Mouse (Mus musculus) granulocyte monocyte progenitor cell, adult 5-6 weeks (primary cell): Measurements from ENCODE around the gene Mybpc2. TPM values are rescaled to one million over a fixed set of nuclear protein-coding genes. Genes with fewer than 3 reads are reported as not detected.
A peak's percentile ranks its signal among the peaks of the same experiment; 100 is the strongest.

ENCODE experiments used
- ATAC-seq: replicated peaks from 2 replicates; pipeline ENCODE4 v1.8.0; 2016; ENCODE audit warnings: mild to moderate bottlenecking, moderate TSS enrichment, inconsistent platforms; ENCODE audit not compliant: poor library complexity, severe bottlenecking
- total RNA-seq, 2 experiments: library from RNA; stranded (forward) in 1 of 2; stranded (reverse) in 1 of 2; fragments of 200-712, 200-1000 nt in 1 of 2; fragments of >200 nt in 1 of 2; fragmentation: Nextera tagmentation in 1 of 2; gene quantifications; 2 replicates each; pipeline ENCODE4 v1.2.3; 2014 to 2017

The Mybpc2 gene
- total RNA-seq, 2 experiments from 2014 or later, result not detected

DNA sequence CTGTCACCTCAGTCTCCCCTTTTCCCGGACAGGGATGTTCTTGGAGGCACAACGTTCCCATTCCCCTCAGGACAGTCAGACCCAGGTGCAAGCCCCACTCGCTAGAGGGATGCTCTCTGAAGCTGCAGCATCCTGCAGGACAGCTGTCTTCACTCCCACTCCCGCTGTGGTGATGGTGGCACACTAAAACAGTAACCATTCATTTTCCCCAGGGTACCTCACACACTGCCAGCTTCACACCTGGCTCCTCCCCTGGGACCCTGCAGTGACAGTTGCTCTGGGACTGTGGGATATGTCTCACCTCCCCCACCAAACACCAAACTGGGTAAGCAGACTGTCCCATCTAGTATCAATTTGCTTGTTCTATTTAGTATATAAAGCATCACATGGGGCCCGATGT is 23.3 kb upstream of the Mybpc2 start:
- ATAC-seq, result no peak

DNA sequence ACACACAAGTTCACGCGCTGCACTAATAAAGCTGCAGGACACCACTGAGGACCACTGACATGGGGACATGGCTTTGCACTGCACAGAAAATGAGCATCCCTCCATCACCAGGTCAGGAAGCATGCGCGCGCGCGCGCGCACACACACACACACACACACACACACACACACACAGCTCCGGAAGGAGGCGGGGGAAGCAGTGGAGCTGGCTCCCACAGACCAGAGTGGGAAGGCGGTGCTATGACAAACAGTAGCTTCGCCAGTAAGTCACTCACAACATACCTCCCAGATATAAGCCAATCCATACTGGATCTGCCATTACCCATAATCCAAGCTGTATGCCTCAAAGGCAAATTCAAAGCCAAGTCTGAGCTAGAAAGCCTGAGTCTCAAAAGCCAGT is 22.6 kb upstream of the Mybpc2 start:
- ATAC-seq, result no peak; the same call in 1 of the 2 replicates

DNA sequence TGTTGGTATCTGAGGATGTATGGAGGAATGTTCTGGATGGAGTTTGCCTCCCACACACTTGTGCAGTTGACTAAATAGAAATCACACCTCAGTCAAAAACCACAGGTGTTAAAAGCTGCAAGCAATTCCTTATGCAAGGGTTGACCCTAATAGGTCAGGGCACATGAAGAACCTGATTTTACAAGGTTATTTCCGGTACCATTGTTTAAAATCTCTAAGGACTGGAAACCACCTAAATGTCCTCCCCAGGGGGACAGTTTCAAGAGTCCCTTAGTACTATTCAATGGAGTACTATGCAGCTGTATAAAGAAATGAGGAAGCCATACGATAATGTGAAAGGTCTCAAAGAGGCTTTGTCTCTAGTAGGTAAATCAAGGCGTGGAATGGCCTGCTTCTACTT is 21.8 kb upstream of the Mybpc2 start:
- no peak for ATAC-seq

DNA sequence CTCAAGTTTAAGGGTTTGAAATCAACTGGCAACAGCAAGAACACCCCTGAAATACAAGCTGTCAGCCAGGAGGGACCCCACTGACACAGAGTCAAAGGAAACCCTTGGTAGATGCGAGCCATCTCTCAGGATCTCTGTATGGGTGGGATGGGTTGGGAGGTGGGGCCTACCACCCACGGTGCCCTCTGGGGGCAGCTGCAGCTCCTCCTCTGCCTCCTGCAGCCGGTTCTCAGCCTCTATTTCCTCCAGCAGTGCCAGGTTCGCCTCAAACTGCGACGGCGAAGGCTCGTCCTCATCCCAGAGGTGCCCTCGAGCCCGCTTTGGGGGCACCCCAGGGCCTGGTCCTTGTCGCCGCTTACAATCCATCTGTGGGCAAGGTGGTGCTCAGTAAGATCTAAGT is 18.6 kb upstream of the Mybpc2 start:
- ATAC-seq, result no peak

GRCm38 (mm10) chr7:44542555-44542954 is 18.1 kb upstream of the Mybpc2 start:
- no peak for ATAC-seq

GRCm38 (mm10) chr7:44538756-44539624 is 14.5 kb upstream of the Mybpc2 start:
- no peak for ATAC-seq

DNA sequence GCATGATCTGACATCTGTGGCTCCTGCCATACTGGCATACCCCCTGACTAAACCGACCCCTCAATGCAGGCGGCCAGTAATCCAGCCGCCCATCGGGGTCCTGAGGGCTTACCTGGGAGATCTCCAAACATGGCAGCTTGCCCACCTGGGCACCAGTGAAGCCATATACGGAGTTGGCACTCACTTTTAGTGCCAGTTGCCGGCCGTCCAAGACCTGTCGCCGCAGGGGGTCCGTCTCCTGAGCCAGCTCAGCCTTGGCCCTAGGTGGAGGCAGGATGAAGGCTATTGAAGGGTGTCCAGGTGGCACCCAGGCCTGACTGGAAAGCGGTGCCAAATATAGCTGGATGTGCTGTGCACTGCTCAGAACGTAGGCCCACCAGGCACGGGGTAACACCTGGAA is 13.0 kb upstream of the Mybpc2 start:
- no peak for ATAC-seq

DNA sequence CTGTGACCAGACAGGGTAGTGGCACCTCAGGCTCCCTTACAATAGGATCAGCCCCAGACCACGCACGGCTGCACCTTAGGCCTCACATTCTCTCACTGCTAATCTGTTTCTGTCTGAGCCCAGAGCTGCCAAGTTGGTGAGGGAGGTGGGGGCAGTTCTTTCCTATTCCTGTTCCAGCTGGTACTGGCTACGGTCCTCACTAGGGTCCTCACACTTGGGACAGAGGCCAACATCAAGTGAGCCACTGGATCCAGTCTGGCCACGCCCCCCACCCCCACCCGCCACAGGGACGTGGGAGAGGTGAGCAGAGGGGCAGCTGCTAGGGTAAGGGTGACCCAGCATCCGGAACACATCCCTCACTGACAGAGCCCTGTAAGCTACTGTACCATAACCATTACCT is 12.6 kb upstream of the Mybpc2 start:
- no peak for ATAC-seq

DNA sequence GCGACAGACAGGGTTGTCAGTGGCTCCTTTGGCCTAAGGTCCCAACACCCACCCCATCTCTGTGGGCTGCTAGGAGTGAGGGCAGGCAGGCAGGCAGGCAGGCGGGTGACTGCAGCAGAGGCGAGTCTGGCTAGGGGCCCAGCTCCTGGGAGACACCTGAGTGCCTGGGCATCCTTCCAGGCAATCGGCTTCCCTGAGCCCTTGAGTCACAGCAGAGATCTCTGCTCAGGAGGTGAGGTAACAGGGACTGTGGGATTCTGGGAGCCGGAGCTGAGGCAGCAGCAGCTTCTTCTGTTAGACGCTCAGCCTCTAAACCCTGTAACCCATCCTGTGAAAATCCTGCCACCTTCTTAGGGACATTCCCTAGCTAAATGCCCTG is 12.1 kb upstream of the Mybpc2 start:
- no peak for ATAC-seq

GRCm38 (mm10) chr7:44535657-44536589 is 11.5 kb upstream of the Mybpc2 start:
- no peak for ATAC-seq

DNA sequence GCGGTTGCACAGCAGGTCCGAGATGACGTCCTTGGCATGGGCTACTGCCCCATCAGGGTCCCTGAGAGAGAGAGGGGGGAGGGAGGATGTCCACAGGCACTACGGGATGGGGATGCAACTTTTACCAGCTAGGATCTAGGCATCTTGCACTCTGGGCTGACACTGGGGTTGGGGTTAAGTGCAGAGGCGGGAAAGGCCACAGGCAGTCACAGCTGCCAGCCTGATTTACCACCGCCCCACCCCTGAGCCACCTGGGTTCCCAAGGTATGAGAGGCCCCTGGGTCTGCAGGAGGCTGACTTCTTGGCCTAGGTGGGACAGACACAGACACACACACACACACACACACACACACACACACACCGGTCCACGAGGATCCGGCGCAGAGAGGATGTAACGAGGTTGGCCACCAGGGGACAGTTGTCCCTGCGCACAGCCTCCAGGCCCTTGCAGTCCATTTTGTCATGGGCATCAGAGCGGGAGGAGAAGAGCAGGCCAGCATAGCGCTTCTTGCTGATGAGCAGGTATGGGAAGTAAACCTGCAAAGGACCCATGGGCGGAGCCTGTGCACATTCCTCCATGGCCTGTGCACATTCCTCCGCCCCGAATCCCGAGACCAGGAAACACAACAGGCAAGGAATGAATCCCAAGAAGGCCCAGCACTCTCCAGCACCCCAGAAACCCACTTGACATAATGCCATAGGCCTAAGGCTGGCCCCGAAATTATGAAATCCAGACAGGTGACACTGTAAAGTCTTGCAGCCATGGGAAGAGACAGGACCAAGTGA is 10.4 kb upstream of the Mybpc2 start:
- ATAC-seq, result no peak

DNA sequence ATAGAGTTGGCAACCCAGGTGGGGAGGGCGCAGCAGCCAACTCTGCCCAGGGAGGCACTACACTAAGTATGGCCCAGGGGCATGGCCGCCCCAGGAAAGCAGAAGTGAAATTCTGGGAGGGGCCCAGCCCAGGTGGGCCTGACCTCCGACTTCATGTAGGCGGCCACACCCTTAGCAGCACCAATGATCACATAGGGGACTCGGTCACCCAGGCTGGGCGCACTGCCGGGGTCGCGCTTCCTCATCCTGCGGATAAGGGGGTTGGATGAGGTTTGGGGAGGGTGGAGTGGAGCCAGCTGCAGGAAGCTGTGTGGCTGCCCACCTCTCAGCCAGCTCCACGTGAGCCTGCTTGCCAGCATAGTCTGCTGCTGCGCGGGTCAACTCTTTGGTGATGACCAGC is 9.8 kb upstream of the Mybpc2 start:
- ATAC-seq, result peak; percentile 87

GRCm38 (mm10) chr7:44533746-44534045 is 9.2 kb upstream of the Mybpc2 start:
- no peak for ATAC-seq

DNA sequence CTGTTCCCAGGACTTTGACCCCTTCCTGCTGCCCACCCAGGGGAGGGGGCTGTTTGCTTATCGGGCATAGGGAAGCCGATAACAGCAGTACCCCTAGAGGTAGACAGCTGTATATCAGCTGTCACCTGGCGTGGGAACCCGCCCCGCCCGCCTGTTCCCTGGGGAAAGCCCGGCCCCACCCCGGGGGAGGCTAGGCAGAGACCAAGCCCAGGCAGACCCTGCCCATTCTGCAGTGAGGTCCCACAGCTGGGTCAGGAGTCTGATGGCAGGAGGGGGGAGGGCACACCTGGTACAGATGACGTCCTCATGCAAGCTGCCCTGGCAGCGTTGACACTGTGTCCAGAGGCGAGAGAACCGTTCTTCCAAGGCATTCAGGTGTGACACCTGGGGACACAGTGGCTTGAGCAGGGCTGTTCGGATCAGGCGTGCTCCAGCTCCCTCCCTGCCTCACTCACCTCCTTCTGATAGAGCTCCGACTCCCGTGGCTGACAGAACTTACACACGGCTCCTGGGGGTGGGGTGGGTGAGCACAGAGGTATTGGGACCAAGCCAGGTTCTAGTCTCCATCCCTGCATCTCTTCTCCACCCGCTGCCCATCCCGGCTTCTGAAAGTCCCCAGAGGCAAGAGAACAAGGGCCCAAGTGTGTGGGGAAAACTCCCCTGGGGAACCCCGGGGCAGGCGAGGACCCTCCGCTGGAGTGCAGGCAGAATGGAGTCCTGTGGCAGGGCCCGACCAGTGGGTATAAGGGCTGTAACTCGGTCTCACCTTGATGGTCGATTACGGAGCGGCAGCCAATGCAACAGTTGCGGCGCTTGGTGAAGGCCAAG is 8.7 kb upstream of the Mybpc2 start:
- ATAC-seq, result no peak

DNA sequence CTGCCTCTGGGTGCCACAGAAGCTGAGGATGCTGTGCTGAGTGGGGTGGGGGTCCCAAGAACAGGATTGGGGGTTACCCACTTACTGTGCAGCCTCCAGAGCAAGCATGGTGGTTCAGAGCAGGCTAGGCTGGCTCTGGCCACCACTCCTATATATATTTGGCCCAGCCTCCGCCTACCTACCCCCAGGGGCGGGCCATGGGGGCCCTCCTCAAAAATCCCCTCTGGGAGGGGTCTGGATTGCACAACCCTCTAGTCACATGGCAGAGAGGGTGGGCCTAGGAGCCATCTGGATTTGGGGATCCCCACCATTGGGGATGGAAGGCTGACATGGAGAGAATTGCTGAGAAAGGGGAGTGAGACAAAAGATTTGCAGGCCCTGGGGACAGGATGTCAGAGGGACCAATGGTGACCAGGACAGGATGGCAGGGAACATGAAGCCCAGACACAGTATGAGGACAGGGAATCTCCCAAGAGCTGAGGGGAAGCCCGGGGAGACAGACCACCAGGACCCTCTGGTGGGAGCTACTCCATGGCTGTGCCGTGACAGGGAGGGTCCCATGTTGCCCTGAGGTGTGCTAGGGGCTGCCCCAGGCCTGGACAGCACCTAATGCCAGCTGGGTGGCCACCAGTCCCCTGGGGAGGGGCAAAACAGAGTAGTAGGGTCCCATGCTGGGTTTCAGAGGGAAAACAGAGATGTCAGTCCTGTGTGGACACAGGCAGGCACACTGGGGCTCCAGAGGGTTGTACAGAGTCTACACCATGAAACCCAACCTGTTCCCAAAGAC is 7.7 kb upstream of the Mybpc2 start, which contains the start of gene Spib:
Spib (minus strand) TSS at position 126 of the 787 bp plus-strand sequence.
- no peak for ATAC-seq

DNA sequence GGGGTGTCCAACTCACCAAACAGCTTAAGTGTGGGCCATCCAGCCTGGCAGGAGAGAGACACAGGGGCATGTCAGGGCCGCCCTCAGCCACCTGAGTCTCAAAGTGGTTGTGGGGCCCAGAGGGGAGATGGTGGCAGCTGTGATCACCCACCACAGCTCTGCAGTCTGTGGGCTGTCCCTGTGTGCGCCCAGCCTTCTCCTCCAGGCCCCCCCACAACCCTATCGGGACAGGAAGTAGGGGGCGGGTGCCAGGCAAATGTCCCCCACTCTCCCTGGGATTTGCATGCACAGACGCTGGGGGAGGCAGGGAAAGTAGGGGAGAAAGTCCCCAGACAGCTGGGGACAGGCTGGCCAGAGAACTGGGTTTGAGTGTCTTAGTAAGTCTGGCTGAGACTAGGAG is 6.8 kb upstream of the Mybpc2 start:
- no peak for ATAC-seq

DNA sequence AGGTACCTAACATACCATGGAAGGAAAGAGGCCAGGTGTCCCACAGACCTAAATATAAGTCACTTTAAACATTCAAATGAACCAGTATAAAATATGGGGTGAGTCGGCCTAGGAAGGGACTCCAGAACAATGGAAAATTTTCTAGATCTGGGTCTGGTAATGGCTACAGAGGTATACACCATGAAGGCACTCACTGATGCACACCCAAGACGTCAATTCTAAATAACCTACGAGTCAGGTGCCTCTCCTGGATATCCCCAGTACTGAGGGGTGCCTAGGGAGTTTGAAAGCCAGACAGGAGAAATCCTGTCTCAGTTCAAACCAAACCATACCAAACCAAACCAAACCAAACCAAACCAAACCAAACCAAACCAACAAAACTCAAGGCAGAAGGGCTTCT is 6.1 kb upstream of the Mybpc2 start:
- ATAC-seq, result no peak

GRCm38 (mm10) chr7:44529518-44529917 is 5.1 kb upstream of the Mybpc2 start:
- no peak for ATAC-seq
